Mouse (Mus musculus) mouse embryonic stem cell (cell line): ENCODE results near the gene Nop16.

Experiments used
- in situ Hi-C, 2 experiments: fragments of 300-500 bp; cut with MboI; formaldehyde crosslinking; loops; 1 replicate in 1 of 2; 3 replicates in 1 of 2; pipeline ENCODE4 v1.14.3; 2019 to 2020; ENCODE audit warnings: low sequenced_read_pairs in 2 of 2, low pct_unique_long_range_greater_than_20kb in 1 of 2, mixed read lengths in 1 of 2; ENCODE audit not compliant: unreplicated experiment in 1 of 2

The Nop16 gene

DNA sequence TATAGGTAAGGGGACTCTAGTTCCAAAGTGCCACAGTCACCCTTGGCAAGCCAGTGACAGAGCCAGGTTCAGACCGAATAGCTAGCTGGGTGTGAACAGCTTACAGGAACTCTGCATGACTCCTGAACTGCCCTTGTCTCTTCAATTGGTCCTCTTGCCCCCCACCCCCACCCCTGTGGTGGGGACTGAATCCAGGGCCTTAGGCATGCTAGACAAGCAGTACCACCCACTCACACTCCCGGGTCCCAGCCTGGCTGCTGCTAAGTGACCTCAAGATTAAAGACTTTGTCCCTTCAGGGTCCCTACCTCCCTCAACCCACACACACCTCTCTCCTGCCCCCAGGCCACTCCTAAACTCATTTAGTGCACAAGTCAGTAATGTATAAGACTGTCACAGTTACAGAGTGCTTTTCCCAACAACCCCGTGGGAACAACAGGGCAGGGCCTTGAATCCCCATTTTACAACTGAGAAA lies 12.8 kb upstream of the Nop16 start:
- in situ Hi-C loops: no loop called here

- in situ Hi-C loops: no loop called here
Measured at GRCm38 (mm10) chr13:54598622-54599143, 8.8 kb upstream of the Nop16 start.

DNA sequence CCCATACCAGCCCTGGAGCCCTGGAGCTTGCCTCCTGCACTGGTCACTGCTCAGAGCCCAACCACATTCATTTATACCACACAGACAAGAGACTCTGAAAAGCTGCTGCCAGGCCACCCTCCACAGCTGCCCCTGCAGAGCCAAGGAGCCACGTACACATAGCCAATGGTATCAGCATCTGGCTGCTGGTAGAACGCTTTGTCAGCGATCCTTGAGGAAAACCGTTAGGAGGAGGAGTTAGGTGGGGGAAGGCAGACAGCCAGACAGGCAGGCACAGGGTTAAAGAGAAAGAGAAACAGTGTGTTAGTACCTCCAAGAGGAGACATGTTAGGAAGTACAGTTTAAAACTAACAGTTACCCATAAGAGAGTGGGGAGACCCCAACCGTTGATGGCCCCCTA lies 7.0 kb upstream of the Nop16 start:
- in situ Hi-C loops: no loop called here

DNA sequence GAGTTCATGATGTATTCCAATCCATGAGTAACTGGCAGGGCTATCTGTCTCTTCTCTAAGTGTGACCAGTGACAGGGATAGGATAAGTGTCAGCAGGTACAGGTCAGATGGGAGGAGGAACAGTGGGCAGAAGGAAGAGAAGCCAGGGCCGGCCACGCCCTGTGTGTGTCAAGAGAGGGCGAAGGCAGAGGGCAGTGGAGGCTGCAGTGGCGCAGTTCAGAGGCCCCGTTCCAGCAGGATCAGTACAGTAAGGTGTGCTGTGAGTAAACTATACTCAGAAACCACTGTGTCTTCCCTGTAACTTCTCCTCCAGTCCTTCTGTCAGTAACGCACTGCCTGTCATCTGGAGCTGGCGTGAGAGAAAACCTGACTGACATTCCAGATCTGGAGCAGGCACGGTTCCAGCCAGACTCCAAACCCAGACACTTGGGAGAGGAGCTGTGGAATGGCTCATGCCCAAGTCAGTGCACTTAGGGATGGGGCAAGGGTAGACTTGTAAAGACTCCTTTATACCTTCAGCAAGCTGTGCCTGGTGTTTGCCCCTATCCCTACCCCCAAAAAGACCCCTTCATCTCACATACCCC lies 6.3 kb upstream of the Nop16 start:
- in situ Hi-C loops: no loop called here

GRCm38 (mm10) chr13:54593617-54594016 lies 3.7 kb upstream of the Nop16 start:
- in situ Hi-C loops: no loop called here

DNA sequence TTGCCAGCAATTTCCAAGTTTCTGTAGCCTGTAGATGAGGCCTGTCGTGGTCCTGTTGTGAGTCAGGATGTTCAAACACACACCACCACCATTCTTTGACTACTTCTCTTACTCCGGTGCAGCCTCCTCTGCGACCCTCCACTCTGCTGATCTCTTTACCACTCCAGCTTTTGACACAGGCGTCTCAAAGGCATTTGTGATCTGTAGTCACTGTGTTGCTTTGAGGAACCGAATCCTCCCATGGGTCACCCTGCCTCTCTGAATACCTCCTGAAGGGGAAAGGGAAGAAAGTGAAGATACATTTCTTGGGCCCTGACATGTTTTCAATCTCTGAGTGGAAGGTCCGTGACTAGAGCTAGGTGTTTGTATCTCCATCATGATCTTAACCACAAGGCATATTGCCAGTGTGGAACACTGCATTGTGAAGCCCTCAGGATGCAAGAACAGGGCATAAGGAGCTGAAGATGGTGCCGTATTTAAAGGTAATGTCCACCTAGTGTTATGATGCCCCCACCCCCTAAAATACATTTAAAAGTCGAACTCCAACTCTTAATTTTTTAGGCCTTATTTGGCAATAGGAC lies 2.0 kb upstream of the Nop16 start:
- in situ Hi-C loops: no loop called here

GRCm38 (mm10) chr13:54589414-54589995 lies 385 bp downstream of the Nop16 start:
- in situ Hi-C loops: no loop called here

DNA sequence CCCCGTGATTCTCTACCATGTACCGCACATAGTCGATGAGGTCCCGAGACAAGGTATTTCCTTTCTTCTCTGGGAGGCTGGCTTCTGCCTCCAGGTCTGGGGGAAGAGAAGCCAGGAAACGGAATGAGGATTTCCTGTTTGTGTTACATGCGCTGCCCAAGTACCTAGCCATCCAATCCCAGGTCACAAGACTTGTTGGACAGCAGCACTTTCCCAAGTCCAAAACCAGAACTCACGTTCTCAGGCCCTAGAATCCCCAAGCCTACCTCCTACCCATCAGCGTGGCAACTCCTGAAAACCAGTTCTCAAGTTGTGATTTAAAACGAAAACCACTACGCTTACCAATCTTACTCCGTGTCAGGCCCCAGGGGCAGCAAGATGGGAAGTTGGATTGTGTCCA lies 4.1 kb downstream of the Nop16 start:
- in situ Hi-C loops: no loop called here

- in situ Hi-C loops: no loop called here
Measured at GRCm38 (mm10) chr13:54582860-54583259, 7.0 kb downstream of the Nop16 start.

DNA sequence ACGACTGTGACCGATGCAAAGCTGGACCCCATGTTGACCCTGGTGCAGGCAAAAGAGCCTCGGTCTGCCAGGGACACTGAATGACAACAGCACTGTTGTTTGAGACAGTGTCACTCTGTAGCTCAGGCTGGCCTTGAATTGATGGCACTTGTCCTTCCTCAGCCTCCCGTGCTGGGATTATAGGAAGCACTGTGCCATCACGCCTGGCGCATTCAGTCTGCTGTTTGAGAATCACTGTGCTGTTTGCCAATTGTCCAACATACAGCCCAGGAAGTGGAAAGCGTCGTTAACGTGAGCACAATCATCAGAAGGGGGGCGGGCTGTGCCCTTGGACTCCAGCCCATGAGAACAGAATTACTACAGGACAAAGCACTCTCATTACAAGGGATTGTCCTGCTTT lies 7.8 kb downstream of the Nop16 start:
- in situ Hi-C loops: no loop called here

DNA sequence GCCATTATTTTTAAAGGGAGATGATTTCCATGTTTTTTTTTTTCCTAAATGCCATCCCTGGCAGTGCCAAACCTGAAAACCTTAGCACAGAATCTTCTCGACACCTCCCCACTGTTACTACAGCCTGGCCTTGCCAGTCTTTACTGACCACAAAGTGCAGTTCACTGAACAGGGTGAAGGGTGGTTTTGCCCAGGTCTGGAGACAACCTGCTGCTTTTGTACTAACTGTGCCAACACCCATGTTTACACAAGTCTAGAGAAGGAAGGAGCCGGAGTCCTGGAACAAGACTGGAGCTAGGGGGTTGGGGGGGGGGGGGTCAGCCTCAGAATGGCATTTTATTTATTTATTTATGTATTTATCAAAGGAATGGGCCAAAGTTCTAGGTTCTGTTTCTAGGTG lies 8.5 kb downstream of the Nop16 start:
- in situ Hi-C loops: no loop called here

DNA sequence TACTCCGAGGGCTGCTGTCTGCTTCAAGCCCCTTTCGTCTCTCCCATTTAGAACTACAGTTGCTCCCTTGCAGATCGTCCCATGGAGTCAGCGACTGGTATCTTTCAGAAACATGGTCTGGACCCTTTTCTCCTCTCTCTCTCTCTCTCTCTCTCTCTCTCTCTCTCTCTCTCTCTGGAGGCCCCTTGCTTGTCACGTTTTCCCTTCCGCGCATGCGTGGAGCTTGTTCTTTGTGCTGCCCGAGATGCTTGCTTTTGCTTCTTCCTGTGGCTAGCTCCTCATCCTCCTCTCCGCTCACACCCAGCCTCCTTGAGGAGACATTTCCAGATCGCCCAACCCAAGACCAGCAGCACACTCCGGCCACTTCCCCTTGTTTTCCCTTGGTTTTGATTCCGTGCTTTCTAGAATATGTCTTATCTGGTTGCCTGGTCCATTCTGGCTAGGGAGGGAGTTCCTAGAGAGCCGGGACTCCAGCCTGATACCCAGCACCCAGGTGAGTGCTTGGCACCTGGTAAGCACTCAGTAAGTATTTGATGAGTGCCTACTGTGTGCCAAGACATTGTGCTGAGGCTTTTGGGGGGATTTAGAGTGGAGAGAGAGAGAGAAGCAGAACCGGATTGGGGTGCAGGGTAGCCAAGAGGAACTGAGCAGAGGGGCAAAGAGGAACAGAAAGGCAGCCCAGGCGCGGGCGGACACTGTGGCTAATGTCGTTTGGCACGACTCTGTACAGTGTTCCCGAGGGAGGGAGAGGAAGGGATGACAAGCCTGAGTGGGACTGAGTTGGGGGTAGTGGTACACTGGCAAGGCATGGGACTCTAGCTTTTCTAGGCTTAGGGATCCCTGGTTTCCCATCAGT lies 12.0 kb downstream of the Nop16 start:
- in situ Hi-C loops: no loop called here

DNA sequence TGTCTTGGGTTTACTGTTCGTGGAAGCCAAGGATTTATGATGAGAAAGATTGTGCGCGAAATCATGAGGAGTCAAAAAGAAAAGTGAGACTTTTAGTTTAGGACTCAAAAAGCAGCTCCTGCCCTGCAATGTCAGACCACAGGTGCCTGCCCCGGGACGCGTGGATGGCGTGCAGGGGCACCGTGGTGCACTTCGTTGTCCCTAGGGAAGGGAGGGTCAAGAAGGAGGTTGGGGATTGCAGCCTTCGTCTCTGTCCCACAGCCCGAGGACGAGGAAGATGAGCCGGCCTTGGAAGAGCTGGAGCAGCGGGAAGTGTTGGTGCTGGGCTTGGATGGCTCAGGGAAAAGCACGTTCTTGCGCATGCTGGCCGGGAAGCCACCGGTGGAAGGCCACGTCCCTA lies 14.4 kb downstream of the Nop16 start:
- in situ Hi-C loops: no loop called here

DNA sequence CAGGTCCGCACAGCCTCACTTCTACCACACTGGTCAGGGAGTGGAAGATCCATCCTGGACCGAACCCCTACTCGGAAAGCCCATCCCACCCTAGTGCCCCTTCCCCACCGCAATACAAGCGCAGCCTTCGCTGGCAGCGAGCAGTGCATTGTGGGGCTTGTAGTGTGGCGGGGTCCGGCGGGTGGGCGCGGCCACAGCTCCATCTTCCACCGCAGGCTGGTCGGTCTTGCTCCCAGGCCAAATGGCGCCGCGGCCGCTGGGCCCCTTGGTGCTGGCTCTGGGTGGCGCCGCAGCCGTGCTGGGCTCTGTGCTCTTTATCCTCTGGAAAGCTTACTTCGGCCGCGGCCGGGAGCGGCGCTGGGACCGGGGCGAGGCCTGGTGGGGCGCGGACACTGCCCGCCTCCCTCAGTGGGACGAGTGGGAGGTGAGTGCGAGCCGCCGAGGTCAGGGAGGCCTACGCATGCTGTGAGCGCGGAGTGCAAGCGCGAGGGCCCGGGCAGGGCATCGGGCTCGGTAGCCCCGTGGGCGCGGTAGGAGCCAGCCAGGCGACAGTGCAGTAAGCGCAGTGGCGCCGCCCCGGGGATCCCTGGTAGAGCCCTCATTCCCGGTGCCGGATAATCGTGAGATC lies 14.9 kb downstream of the Nop16 start, which contains the start of gene Arl10:
Gene Arl10 (plus strand): TSS at position 162 of the 628 bp plus-strand sequence.
- in situ Hi-C loops: no loop called here

GRCm38 (mm10) chr13:54572621-54573020 lies 17.3 kb downstream of the Nop16 start:
- in situ Hi-C loops: no loop called here

- in situ Hi-C loops: no loop called here
Measured at GRCm38 (mm10) chr13:54571637-54572036, 18.3 kb downstream of the Nop16 start.

DNA sequence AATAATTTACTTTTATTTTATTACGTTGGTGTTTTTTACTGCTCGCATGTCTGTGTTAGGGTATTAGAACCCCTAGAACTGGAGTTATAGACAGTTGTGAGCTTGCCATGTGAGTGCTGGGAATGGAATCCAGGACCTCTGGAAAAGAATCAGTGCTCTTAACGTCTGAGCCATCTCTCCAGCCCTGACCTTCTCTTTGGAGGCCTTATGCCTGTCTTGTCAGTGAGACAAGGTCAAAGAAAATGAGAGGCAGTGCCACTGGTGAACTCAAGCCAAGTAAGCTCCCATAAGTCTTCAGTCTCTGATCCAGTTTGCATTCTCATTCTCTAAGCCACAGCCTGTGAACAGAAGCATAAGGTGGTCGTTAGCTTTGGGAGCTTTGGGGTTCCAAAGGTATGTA lies 19.2 kb downstream of the Nop16 start:
- in situ Hi-C loops: no loop called here

DNA sequence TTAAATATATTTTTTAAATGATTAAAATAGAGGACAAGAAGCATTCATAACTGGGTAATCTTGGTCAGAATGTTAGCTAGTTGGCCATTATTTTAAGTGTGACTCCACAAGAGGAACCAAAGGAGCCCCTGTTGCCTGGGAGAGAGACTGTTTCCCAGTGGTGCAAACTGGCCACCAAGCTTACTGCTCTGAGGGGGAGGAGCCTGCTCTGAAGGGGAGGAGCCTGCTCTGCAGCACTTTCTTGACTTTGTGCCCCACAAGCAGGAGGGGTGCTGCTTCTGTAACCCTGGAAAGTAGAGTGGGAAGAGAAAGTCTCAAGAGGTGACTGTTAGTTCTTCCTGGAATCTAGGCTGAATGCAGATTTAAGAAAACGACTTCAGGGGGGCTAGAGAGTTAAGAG lies 20.6 kb downstream of the Nop16 start:
- in situ Hi-C loops: no loop called here

DNA sequence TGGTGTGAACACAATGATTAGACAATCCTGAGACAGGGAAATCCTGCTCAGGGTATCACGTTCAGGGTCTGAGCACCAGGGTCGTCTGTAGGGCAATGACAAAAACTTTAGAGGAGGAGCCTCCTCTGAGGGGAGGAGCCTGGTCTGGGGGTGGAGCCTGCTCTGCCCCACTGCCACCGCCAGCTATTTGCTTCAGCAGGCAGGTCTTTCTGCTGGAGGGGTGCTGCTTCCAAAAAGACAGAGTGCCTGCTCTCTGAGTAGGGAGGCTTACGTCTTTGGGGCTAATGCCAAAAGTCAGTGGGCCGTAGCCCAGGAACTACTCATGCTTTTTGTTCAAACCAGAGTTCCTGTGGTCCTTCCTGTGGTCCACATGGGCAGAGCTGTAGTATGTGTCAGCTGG lies 21.5 kb downstream of the Nop16 start:
- in situ Hi-C loops: no loop called here
